Mouse (Mus musculus) hindbrain, embryonic 10.5 days (tissue): ENCODE data around the gene Tdpoz5. TPM values are rescaled to one million over a fixed set of nuclear protein-coding genes. Genes with fewer than 3 reads are reported as not detected.
"Not testable (repeated sequence)": the region's sequence is repeated elsewhere in the genome, so short reads cannot be mapped to it uniquely, and the experiment has no call there.

ENCODE experiments used
- DNase-seq: peaks from one replicate; pipeline ENCODE4 v3.0.0-alpha.2; 2017; ENCODE audit warnings: low spot score
- H3K27ac ChIP-seq: fragments of 300-500 bp; sonication (generic); 2 replicates; pipeline ENCODE4 v1.5.1; 2016; ENCODE audit warnings: mild to moderate bottlenecking, moderate library complexity
- H3K27me3 ChIP-seq: fragments of 300-500 bp; sonication (generic); 2 replicates; pipeline ENCODE4 v1.6.1; 2016; ENCODE audit warnings: mild to moderate bottlenecking; ENCODE audit not compliant: poor library complexity, insufficient read depth, severe bottlenecking
- H3K36me3 ChIP-seq: fragments of 300-500 bp; sonication (generic); 2 replicates; pipeline ENCODE4 v1.6.1; 2016; ENCODE audit warnings: mild to moderate bottlenecking, moderate library complexity
- H3K4me1 ChIP-seq: fragments of 300-500 bp; sonication (generic); replicated peaks from 2 replicates; pipeline ENCODE4 v1.6.1; 2016; ENCODE audit warnings: mild to moderate bottlenecking
- H3K4me3 ChIP-seq: fragments of 300-500 bp; sonication (generic); 2 replicates; pipeline ENCODE4 v1.5.1; 2016; ENCODE audit warnings: mild to moderate bottlenecking, moderate library complexity
- H3K9me3 ChIP-seq: fragments of 300-500 bp; sonication (generic); 2 replicates; pipeline ENCODE4 v1.6.1; 2016; ENCODE audit warnings: mild to moderate bottlenecking, moderate library complexity
- WGBS: fragments of 180-500 bp; shearing (Covaris S2); methylation state at CpG from one replicate; pipeline ENCODE4 v1.1.7; 2016; 5-methylcytosine and 5-hydroxymethylcytosine counted together
- polyA plus RNA-seq: library from polyadenylated mRNA; unstranded; fragments of >200 nt; fragmentation: Nextera tagmentation; extraction: Ambion mirVana; gene quantifications from 2 replicates; pipeline ENCODE4 v1.2.1, GENCODE M21; 2016

Gene Tdpoz5
- not detected in 2 replicates for polyA plus RNA-seq

- H3K27ac ChIP-seq, H3K36me3 ChIP-seq, H3K9me3 ChIP-seq, H3K4me1 ChIP-seq, H3K4me3 ChIP-seq, H3K27me3 ChIP-seq, DNase-seq: not testable (repeated sequence)
- 73% methylated on average over 3 of the region's 4 CpGs for WGBS
Observed at GRCm38 (mm10) chr3:93961214-93961613, at the start of gene Tdpoz5. Gene Tdpoz5, minus strand, starts transcription at chr3:93961314.

- H3K4me3 ChIP-seq, H3K27ac ChIP-seq: not testable (repeated sequence)
- whole genome bisulfite sequencing: 83% methylated on average over 6 of the region's 6 CpGs
Observed at GRCm38 (mm10) chr3:93968938-93969337, 7.8 kb upstream of the Tdpoz5 start.

GRCm38 (mm10) chr3:93943443-93943842, 17.7 kb downstream of the Tdpoz5 start, which contains the start of gene Gm9117:
Gene Gm9117, minus strand, starts transcription at chr3:93943543.
- not testable (repeated sequence) for H3K27ac ChIP-seq, DNase-seq, H3K36me3 ChIP-seq

More at GRCm38 (mm10) chr3:93968938-93969337, 7.8 kb upstream of the Tdpoz5 start:
- H3K9me3 ChIP-seq, H3K27me3 ChIP-seq, H3K4me1 ChIP-seq, H3K36me3 ChIP-seq, DNase-seq: not testable (repeated sequence)

GRCm38 (mm10) chr3:93938386-93938785, 22.7 kb downstream of the Tdpoz5 start:
- 50% methylated on average over 1 of the region's 3 CpGs for WGBS
- H3K4me3 ChIP-seq, H3K27ac ChIP-seq, H3K9me3 ChIP-seq, H3K27me3 ChIP-seq, DNase-seq, H3K4me1 ChIP-seq, H3K36me3 ChIP-seq: not testable (repeated sequence)

More at GRCm38 (mm10) chr3:93943443-93943842, 17.7 kb downstream of the Tdpoz5 start, which contains the start of gene Gm9117:
- H3K9me3 ChIP-seq, H3K27me3 ChIP-seq, H3K4me3 ChIP-seq, H3K4me1 ChIP-seq: not testable (repeated sequence)
- WGBS: 83% methylated on average over 4 of the region's 4 CpGs

Other genes with a start within 250 kb of the Tdpoz5 start
- gene Gm5773, start 188.3 kb downstream of the Tdpoz5 start, polyA plus RNA-seq: not detected in 2 replicates
- gene Tdpoz4, start 164.9 kb downstream of the Tdpoz5 start, polyA plus RNA-seq: not detected in 2 replicates
- not detected in 2 replicates for gene Tdpoz3, start 135.3 kb downstream of the Tdpoz5 start, polyA plus RNA-seq
- not detected in 2 replicates for gene Gm9117, start 17.8 kb downstream of the Tdpoz5 start, polyA plus RNA-seq
- not detected in 2 replicates for gene Gm9125, start 93.6 kb upstream of the Tdpoz5 start, polyA plus RNA-seq
- not detected in 2 replicates for gene Gm10697, start 111.3 kb upstream of the Tdpoz5 start, polyA plus RNA-seq
- not detected in 2 replicates for gene Gm10696, start 216.9 kb upstream of the Tdpoz5 start, polyA plus RNA-seq
- not detected in 2 replicates for gene Gm5286, start 235.4 kb upstream of the Tdpoz5 start, polyA plus RNA-seq